Mouse (Mus musculus) limb, embryonic 13.5 days (tissue): Measurements from ENCODE around the gene Racgap1. TPM values are rescaled to one million over a fixed set of nuclear protein-coding genes. Genes with fewer than 3 reads are reported as not detected.

Experiments
- ATAC-seq: fragments of 200-750 bp; cut with Nextera tagmentation; 2 replicates; pipeline ENCODE4 v1.8.0; 2017; ENCODE audit warnings: low read depth, moderate number of reproducible peaks, moderate TSS enrichment; ENCODE audit not compliant: low FRiP score
- H3K27ac ChIP-seq: fragments of 300-500 bp; sonication (generic); 2 replicates; pipeline ENCODE4 v1.5.1; 2015; ENCODE audit warnings: inconsistent platforms, mild to moderate bottlenecking, moderate library complexity
- H3K27me3 ChIP-seq: fragments of 300-500 bp; sonication (generic); 2 replicates; pipeline ENCODE4 v1.6.1; 2015; ENCODE audit warnings: mild to moderate bottlenecking, inconsistent platforms
- H3K36me3 ChIP-seq: fragments of 300-500 bp; sonication (generic); 2 replicates; pipeline ENCODE4 v1.6.1; 2015; ENCODE audit warnings: inconsistent platforms, mild to moderate bottlenecking, moderate library complexity
- H3K4me1 ChIP-seq: fragments of 300-500 bp; sonication (generic); 2 replicates; pipeline ENCODE4 v1.6.1; 2015; ENCODE audit warnings: inconsistent platforms
- H3K4me2 ChIP-seq: fragments of 300-500 bp; sonication (generic); replicated peaks from 2 replicates; pipeline ENCODE4 v1.6.1; 2015; ENCODE audit warnings: inconsistent platforms, mild to moderate bottlenecking, moderate library complexity
- H3K4me3 ChIP-seq: fragments of 300-500 bp; sonication (generic); 2 replicates; pipeline ENCODE4 v1.5.1; 2015; ENCODE audit warnings: moderate library complexity, mild to moderate bottlenecking, inconsistent platforms
- H3K9ac ChIP-seq: fragments of 300-500 bp; sonication (generic); 2 replicates; pipeline ENCODE4 v1.6.1; 2015; ENCODE audit warnings: mild to moderate bottlenecking, inconsistent platforms
- H3K9me3 ChIP-seq: fragments of 300-500 bp; sonication (generic); 2 replicates; pipeline ENCODE4 v1.6.1; 2016; ENCODE audit warnings: inconsistent platforms
- WGBS: fragments of 180-500 bp; shearing (Covaris S2); methylation state at CpG from one replicate; pipeline ENCODE4 v1.1.7; 2015; 5-methylcytosine and 5-hydroxymethylcytosine counted together
- polyA plus RNA-seq: library from polyadenylated mRNA; unstranded; fragments of >200 nt; fragmentation: Nextera tagmentation; extraction: Ambion mirVana; gene quantifications from 2 replicates; pipeline ENCODE4 v1.2.1, GENCODE M21; 2015

Racgap1 gene
- polyA plus RNA-seq, 1 experiment from 2014 or later, result 121 TPM

DNA sequence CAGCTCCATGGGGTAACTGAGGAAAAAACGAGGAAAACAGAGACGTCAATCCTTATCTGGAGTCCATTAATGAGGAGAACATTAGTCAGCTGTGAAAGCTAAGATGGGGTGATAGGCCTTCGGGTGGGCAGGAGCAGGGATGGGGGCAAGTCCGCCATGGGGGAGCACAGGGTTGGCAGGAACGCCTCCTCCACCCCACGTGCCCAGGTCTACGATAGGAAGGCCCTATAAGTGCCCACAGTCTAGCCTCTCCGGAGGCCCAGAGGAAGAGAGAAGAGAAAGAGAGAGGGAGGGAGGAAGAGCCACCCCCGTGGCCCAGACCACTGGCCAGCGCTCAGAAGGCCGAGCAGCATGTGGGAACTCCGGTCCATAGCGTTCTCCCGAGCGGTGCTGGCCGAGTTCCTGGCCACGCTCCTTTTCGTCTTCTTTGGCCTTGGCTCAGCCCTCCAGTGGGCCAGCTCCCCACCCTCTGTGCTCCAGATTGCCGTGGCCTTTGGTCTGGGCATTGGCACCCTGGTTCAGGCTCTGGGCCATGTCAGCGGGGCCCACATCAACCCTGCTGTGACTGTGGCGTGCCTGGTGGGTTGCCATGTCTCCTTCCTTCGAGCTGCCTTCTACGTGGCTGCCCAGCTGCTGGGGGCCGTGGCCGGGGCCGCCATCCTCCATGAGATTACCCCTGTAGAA lies 72.5 kb downstream of the Racgap1 start, which contains the start of gene Aqp2:
Gene Aqp2 (plus strand): TSS at position 254 of the 684 bp plus-strand sequence.
- no peaks in the 10 kb centered on the region for H3K9me3 ChIP-seq
- peaks cover 61% of the 10 kb centered on the region for H3K27me3 ChIP-seq
- no peak within 1 kb of the TSS for H3K9ac ChIP-seq
- no peak within 1 kb of the TSS for H3K4me2 ChIP-seq
- no peak within 1 kb of the TSS for H3K4me3 ChIP-seq
- no peak for ATAC-seq
- H3K27ac ChIP-seq, result no peak within 1 kb of the TSS
- peaks cover 6% of the 10 kb centered on the region for H3K4me1 ChIP-seq
- WGBS, result 81% methylated on average over 26 of the region's 26 CpGs
- H3K36me3 ChIP-seq, result no peaks in the 10 kb centered on the region

Other genes starting within 250 kb of the Racgap1 start
- 14.0 and 14.1 TPM in 2 replicates for gene Nckap5l, start 193.9 kb downstream of the Racgap1 start, polyA plus RNA-seq
- 17.0 and 19.7 TPM in 2 replicates for gene Bcdin3d, start 176.9 kb downstream of the Racgap1 start, polyA plus RNA-seq
- 0.34 and 0.37 TPM in 2 replicates for gene Faim2, start 123.5 kb downstream of the Racgap1 start, polyA plus RNA-seq
- not detected in 2 replicates for gene Aqp2, start 72.6 kb downstream of the Racgap1 start, polyA plus RNA-seq
- 0.27 and 0.61 TPM in 2 replicates for gene Aqp5, start 60.9 kb downstream of the Racgap1 start, polyA plus RNA-seq
- not detected in 2 replicates for gene Aqp6, start 50.3 kb downstream of the Racgap1 start, polyA plus RNA-seq
- gene Asic1, start 18.7 kb upstream of the Racgap1 start, polyA plus RNA-seq, result 1.7 and 1.8 TPM in 2 replicates
- gene Smarcd1, start 50.5 kb upstream of the Racgap1 start, polyA plus RNA-seq, result 54.0 and 58.7 TPM in 2 replicates
- not detected in 2 replicates for gene Gm17349, start 53.8 kb upstream of the Racgap1 start, polyA plus RNA-seq
- 0.27 and 0.55 TPM in 2 replicates for gene Gpd1, start 65.9 kb upstream of the Racgap1 start, polyA plus RNA-seq
- gene Cox14, start 74.0 kb upstream of the Racgap1 start, polyA plus RNA-seq, result 139 and 143 TPM in 2 replicates
- 80.6 and 85.0 TPM in 2 replicates for gene Cers5, start 121.2 kb upstream of the Racgap1 start, polyA plus RNA-seq
- 88.8 and 101 TPM in 2 replicates for gene Lima1, start 223.8 kb upstream of the Racgap1 start, polyA plus RNA-seq